Mouse (Mus musculus) embryonic facial prominence, embryonic 14.5 days (tissue): Measurements from ENCODE around the gene Kcnip1. TPM values are rescaled to one million over a fixed set of nuclear protein-coding genes. Genes with fewer than 3 reads are reported as not detected.

ENCODE experiments used
- ATAC-seq: fragments of 200-750 bp; cut with Nextera tagmentation; 2 replicates; pipeline ENCODE4 v1.8.0; 2017; ENCODE audit warnings: low read depth, moderate number of reproducible peaks, moderate TSS enrichment
- DNase-seq: peaks from one replicate; pipeline ENCODE4 v3.0.0-alpha.2; 2015; ENCODE audit warnings: low spot score
- H3K27ac ChIP-seq: fragments of 300-500 bp; sonication (generic); replicated peaks from 2 replicates; pipeline ENCODE4 v1.5.1; 2014; ENCODE audit warnings: low read depth, mild to moderate bottlenecking, low read length, moderate library complexity
- H3K27me3 ChIP-seq: fragments of 300-500 bp; sonication (generic); replicated peaks from 2 replicates; pipeline ENCODE4 v1.6.1; 2014; ENCODE audit warnings: low read length; ENCODE audit not compliant: control insufficient read depth, insufficient read depth
- H3K36me3 ChIP-seq: fragments of 300-500 bp; sonication (generic); 2 replicates; pipeline ENCODE4 v1.6.1; 2014; ENCODE audit warnings: low read length, mixed read lengths; ENCODE audit not compliant: control insufficient read depth, insufficient read depth
- H3K4me1 ChIP-seq: fragments of 300-500 bp; sonication (generic); 2 replicates; pipeline ENCODE4 v1.6.1; 2014; ENCODE audit warnings: antibody characterized with exemption, low read length; ENCODE audit not compliant: control insufficient read depth, insufficient read depth
- H3K4me2 ChIP-seq: fragments of 300-500 bp; sonication (generic); 2 replicates; pipeline ENCODE4 v1.6.1; 2014; ENCODE audit warnings: low read depth, mild to moderate bottlenecking, low read length, moderate library complexity, mixed read lengths
- H3K4me3 ChIP-seq: fragments of 300-500 bp; sonication (generic); 2 replicates; pipeline ENCODE4 v1.5.1; 2014; ENCODE audit warnings: low read depth, mild to moderate bottlenecking, low read length
- H3K9ac ChIP-seq: fragments of 300-500 bp; sonication (generic); 2 replicates; pipeline ENCODE4 v1.6.1; 2014; ENCODE audit warnings: low read depth, mild to moderate bottlenecking, low read length, moderate library complexity, mixed read lengths
- H3K9me3 ChIP-seq: fragments of 300-500 bp; sonication (generic); 2 replicates; pipeline ENCODE4 v1.6.1; 2016; ENCODE audit warnings: low read length; ENCODE audit not compliant: control insufficient read depth
- WGBS: fragments of 180-500 bp; shearing (Covaris S2); extraction: QIAGEN DNeasy Blood & Tissue Kit; methylation state at CpG from one replicate; pipeline ENCODE4 v1.1.7; 2014; 5-methylcytosine and 5-hydroxymethylcytosine counted together
- polyA plus RNA-seq: library from polyadenylated mRNA; unstranded; fragments of >200 nt; fragmentation: Nextera tagmentation; extraction: Ambion mirVana; gene quantifications from 2 replicates; pipeline ENCODE4 v1.2.1, GENCODE M21; 2014

Gene Kcnip1
- polyA plus RNA-seq, 1 experiment from 2014 or later = 5.0 TPM

GRCm38 (mm10) chr11:33816020-33816419 lies 176.9 kb downstream of the Kcnip1 start:
- Histone ChIP-seq H3K36me3 (no peaks in the 10 kb centered on the region), H3K27me3 (no peaks in the 10 kb centered on the region), H3K27ac (no peak overlapping the region), H3K4me2 (no peak overlapping the region), H3K9me3 (no peaks in the 10 kb centered on the region), H3K4me3 (no peak overlapping the region), H3K4me1 (peaks cover 5% of the 10 kb centered on the region; the same call in 1 of the 2 replicates), H3K9ac (no peak overlapping the region)
- ATAC-seq (no peak), DNase-seq (no peak)
- WGBS = 32% methylated on average over 3 of the region's 3 CpGs

GRCm38 (mm10) chr11:33810105-33810504 lies 182.8 kb downstream of the Kcnip1 start:
- H3K27me3 ChIP-seq = no peaks in the 10 kb centered on the region
- no peaks in the 10 kb centered on the region for H3K9me3 ChIP-seq
- H3K27ac ChIP-seq = no peak overlapping the region
- no peak overlapping the region for H3K9ac ChIP-seq
- H3K36me3 ChIP-seq = no peaks in the 10 kb centered on the region
- H3K4me3 ChIP-seq = no peak overlapping the region
- 61% methylated on average over 7 of the region's 7 CpGs for WGBS
- DNase-seq (no peak), ATAC-seq (no peak)
- H3K4me1 ChIP-seq = no peaks in the 10 kb centered on the region
- no peak overlapping the region for H3K4me2 ChIP-seq

- Histone ChIP-seq H3K9ac (no peak overlapping the region), H3K4me2 (no peak overlapping the region), H3K9me3 (no peaks in the 10 kb centered on the region), H3K27me3 (no peaks in the 10 kb centered on the region), H3K36me3 (no peaks in the 10 kb centered on the region), H3K4me3 (no peak overlapping the region), H3K4me1 (no peaks in the 10 kb centered on the region), H3K27ac (no peak overlapping the region)
- 79% methylated on average over 2 of the region's 2 CpGs for WGBS
- DNase-seq = no peak
- no peak for ATAC-seq
Observed at GRCm38 (mm10) chr11:33803093-33803492, 189.9 kb downstream of the Kcnip1 start.

- no peak overlapping the region for H3K4me2 ChIP-seq
- H3K4me3 ChIP-seq = no peak overlapping the region
- H3K4me1 ChIP-seq = no peaks in the 10 kb centered on the region
- no peaks in the 10 kb centered on the region for H3K27me3 ChIP-seq
- 41% methylated on average over 10 of the region's 10 CpGs for WGBS
- DNase-seq (peak; percentile 60), ATAC-seq (no peak)
- H3K36me3 ChIP-seq = no peaks in the 10 kb centered on the region
- H3K9me3 ChIP-seq = no peaks in the 10 kb centered on the region
- no peak overlapping the region for H3K27ac ChIP-seq
- H3K9ac ChIP-seq = no peak overlapping the region
Observed at GRCm38 (mm10) chr11:33800436-33801088, 192.4 kb downstream of the Kcnip1 start.

- 38% methylated on average over 1 of the region's 1 CpGs for WGBS
- H3K27me3 ChIP-seq = no peaks in the 10 kb centered on the region
- H3K9me3 ChIP-seq = no peaks in the 10 kb centered on the region
- no peak overlapping the region for H3K27ac ChIP-seq
- no peaks in the 10 kb centered on the region for H3K4me1 ChIP-seq
- H3K36me3 ChIP-seq = no peaks in the 10 kb centered on the region
- H3K4me2 ChIP-seq = no peak overlapping the region
- no peak overlapping the region for H3K9ac ChIP-seq
- H3K4me3 ChIP-seq = no peak overlapping the region
- ATAC-seq (no peak), DNase-seq (no peak)
Observed at GRCm38 (mm10) chr11:33799933-33800332, 193.0 kb downstream of the Kcnip1 start.

- H3K4me2 ChIP-seq = no peak overlapping the region
- H3K4me1 ChIP-seq = no peaks in the 10 kb centered on the region
- ATAC-seq (no peak), DNase-seq (peak; percentile 38)
- WGBS = 42% methylated on average over 12 of the region's 12 CpGs
- H3K4me3 ChIP-seq = no peak overlapping the region
- no peaks in the 10 kb centered on the region for H3K36me3 ChIP-seq
- H3K27ac ChIP-seq = no peak overlapping the region
- H3K9ac ChIP-seq = no peak overlapping the region
- H3K9me3 ChIP-seq = no peaks in the 10 kb centered on the region
- no peaks in the 10 kb centered on the region for H3K27me3 ChIP-seq
Observed at GRCm38 (mm10) chr11:33798094-33798648, 194.8 kb downstream of the Kcnip1 start.

- Histone ChIP-seq H3K4me3 (no peak overlapping the region), H3K9me3 (no peaks in the 10 kb centered on the region), H3K4me2 (no peak overlapping the region), H3K27me3 (no peaks in the 10 kb centered on the region), H3K4me1 (no peaks in the 10 kb centered on the region), H3K9ac (no peak overlapping the region), H3K27ac (no peak overlapping the region), H3K36me3 (no peaks in the 10 kb centered on the region)
- no peak for ATAC-seq
- 13% methylated on average over 5 of the region's 5 CpGs for WGBS
- peak; percentile 82 for DNase-seq
Observed at GRCm38 (mm10) chr11:33787362-33787761, 205.6 kb downstream of the Kcnip1 start.

- no peaks in the 10 kb centered on the region for H3K9me3 ChIP-seq
- H3K4me2 ChIP-seq = no peak overlapping the region
- ATAC-seq = no peak
- no peak for DNase-seq
- H3K4me1 ChIP-seq = no peaks in the 10 kb centered on the region
- 77% methylated on average over 4 of the region's 4 CpGs for WGBS
- H3K9ac ChIP-seq = no peak overlapping the region
- H3K4me3 ChIP-seq = no peak overlapping the region
- H3K27me3 ChIP-seq = no peaks in the 10 kb centered on the region
- H3K27ac ChIP-seq = no peak overlapping the region
- H3K36me3 ChIP-seq = no peaks in the 10 kb centered on the region
Observed at GRCm38 (mm10) chr11:33786572-33786971, 206.4 kb downstream of the Kcnip1 start.

- Histone ChIP-seq H3K9ac (no peak overlapping the region), H3K36me3 (no peaks in the 10 kb centered on the region), H3K9me3 (no peaks in the 10 kb centered on the region), H3K4me2 (no peak overlapping the region), H3K4me1 (peaks cover 17% of the 10 kb centered on the region; the same call in 1 of the 2 replicates), H3K4me3 (no peak overlapping the region), H3K27me3 (no peaks in the 10 kb centered on the region; the same call in 1 of the 2 replicates), H3K27ac (no peak overlapping the region)
- ATAC-seq (no peak), DNase-seq (peak; percentile 44)
- WGBS = 39% methylated on average over 10 of the region's 10 CpGs
Observed at GRCm38 (mm10) chr11:33781561-33781971, 211.4 kb downstream of the Kcnip1 start.
